Mouse (Mus musculus): Measurements from ENCODE around the gene Vmn2r101.

Vmn2r101 gene

DNA sequence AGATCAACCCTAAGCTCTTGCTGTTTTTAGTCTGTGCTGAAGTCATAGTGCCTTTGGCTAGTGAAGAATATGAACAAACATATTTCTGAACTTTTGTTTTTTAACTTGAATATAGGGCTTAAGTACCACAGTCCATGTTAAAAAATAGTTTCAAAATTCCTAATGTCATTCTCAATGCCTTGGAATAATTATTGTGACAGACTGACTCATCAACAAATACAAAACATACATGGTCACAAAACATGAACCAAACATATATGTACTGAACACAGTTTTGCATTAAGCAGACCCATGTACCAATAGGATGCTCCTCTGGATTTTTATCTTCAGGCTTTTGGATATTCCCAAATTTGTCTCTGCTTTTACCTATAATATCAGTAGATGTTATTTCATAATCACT, at the start of gene Vmn2r101:
Gene Vmn2r101 (plus strand): TSS at position 301 of the 400 bp plus-strand sequence.
- DNase-seq (ENCODE audit: extremely low spot score, low read depth, low spot score), result no peak

DNA sequence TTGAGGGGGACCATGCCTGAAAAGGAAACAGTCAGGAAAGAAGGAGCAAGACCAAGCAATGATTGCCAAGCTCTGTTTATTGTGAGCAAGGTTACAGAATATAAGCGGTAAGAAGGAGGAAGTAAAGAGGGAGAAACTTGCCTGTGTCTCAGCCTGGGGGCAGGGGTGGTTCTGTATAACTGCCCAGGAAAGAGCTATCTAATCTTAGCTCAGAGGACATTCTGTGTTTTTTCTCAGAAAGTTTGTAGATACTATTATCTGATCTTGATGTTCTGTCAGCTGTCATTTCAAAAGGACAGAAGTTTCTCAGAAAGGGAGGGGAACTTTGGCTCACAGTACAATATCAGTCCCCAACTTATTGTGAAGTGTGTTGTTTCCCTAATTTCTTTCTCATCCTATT, 52.3 kb downstream of the Vmn2r101 start:
- DNase-seq (ENCODE audit: extremely low spot score, low read depth, low spot score), result no peak

DNA sequence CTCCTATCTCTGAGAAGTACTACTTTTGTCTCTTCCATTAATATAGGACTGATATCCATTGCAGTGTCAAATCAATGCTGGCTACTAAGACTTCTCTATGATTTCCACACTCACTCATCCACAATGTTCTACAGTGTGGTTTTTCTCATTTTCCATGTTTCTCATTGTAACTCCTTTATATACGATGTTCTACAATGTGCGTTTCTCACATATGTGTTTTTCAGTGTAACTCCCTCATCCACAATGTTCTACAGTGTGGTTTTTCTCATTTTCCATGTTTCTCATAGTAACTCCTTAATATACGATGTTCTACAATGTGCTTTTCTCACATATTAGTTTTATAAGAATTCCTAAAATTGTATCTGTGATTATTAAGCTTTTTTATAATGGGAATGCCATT, 81.4 kb downstream of the Vmn2r101 start:
- no peak for DNase-seq (ENCODE audit: extremely low spot score, low read depth, low spot score)

DNA sequence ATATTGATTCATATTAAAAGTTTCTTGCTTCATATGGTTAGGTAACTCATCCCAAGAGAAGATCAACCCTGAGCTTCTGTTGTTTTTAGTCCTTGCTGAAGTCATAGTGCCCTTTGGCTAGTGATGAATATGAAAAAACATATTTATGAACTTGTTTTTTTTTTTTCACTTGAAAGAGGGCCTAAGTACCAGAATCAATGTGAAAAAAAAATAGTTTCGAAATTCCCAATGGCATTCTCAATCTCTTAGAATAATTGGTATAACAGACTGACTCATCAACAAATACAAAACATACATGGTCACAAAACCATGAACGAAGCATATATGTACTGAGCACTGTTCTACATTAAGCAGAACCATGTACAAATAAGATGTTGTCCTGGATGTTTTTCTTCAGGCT, 83.0 kb downstream of the Vmn2r101 start, which contains the start of gene Vmn2r102:
Gene Vmn2r102 (plus strand): TSS at position 301 of the 400 bp plus-strand sequence.
- no peak for DNase-seq (ENCODE audit: extremely low spot score, low read depth, low spot score)

All from hindlimb bud, embryonic 11.5 days (tissue).